Mouse (Mus musculus) cerebellum, adult 2 months (tissue): ENCODE results near the gene Zfp978.
"Not testable (repeated sequence)": the region's sequence is repeated elsewhere in the genome, so short reads cannot be mapped to it uniquely, and the experiment has no call there.

Experiments
- CTCF ChIP-seq: fragments of 200-500 bp; IDR thresholded peaks from 2 replicates; pipeline ENCODE4 v1.5.1; 2011; ENCODE audit warnings: low read depth, mild to moderate bottlenecking, control low read depth, low read length, moderate library complexity, borderline replicate concordance; ENCODE audit not compliant: insufficient read depth
- POLR2A ChIP-seq: fragments of 200-500 bp; IDR thresholded peaks from 2 replicates; pipeline ENCODE4 v1.6.1; 2011; ENCODE audit warnings: low read length, control low read depth, borderline replicate concordance; ENCODE audit not compliant: insufficient read depth

DNA sequence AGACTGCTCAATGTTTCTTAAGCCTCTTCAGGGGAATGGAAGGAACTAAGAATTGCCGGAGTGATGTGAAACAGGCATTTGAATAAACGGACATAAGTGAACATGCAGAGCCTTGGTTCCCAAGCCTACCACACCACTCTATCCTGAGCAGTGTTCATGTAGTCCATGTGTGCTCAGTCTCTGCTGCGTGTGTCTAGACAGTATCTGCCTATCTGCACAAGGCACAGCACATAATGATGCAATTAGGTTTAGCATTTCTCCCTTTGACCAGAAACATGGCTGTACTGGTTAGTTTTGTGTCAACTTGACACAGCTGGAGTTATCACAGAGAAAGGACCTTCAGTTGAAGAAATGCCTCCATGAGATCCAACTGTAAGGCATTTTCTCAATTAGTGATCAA, 20.2 kb upstream of the Zfp978 start:
- TF ChIP-seq POLR2A, CTCF: not testable (repeated sequence)
